Mouse (Mus musculus): ENCODE measurements around the gene Cyfip2. TPM values are rescaled to one million over a fixed set of nuclear protein-coding genes. Genes with fewer than 3 reads are reported as not detected.

The Cyfip2 gene
- polyA plus RNA-seq, 1 experiment from 2014 or later: 14.7 TPM

DNA sequence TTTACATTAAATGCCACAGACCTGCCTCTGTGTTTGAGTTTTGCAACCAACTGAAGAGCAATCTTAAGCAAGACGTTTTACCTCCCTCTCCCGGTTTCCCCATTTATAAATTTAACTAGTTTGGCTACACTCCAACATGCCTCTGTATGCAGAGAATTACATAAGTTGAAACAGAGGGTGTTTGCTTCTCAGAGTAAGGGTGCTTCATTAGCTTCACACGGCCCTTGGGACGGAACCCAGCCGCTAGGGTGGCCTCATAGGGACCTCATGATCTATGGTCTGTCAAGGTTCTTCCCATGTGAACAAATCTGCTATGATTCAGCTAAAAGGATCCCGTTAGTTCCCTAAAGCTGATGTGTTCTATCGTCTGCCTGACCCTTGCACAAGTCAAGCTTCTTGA, 1.9 kb upstream of the Cyfip2 start:
- H3K36me3 ChIP-seq: no peaks in the 10 kb centered on the region
- H3K27ac ChIP-seq: no peak overlapping the region
- peaks cover 31% of the 10 kb centered on the region for H3K4me1 ChIP-seq
- DNase-seq (ENCODE audit: low spot score): no peak
- 83% methylated on average over 7 of the region's 7 CpGs for WGBS
- H3K27me3 ChIP-seq (ENCODE audit: low read depth, poor library complexity, severe bottlenecking): peaks cover 22% of the 10 kb centered on the region
- no peaks in the 10 kb centered on the region for H3K9me3 ChIP-seq (replicated peaks)
- H3K4me3 ChIP-seq: no peak overlapping the region

GRCm38 (mm10) chr11:46313851-46314250, 1.2 kb upstream of the Cyfip2 start:
- 88% methylated on average over 6 of the region's 6 CpGs for WGBS
- H3K36me3 ChIP-seq: no peaks in the 10 kb centered on the region

DNA sequence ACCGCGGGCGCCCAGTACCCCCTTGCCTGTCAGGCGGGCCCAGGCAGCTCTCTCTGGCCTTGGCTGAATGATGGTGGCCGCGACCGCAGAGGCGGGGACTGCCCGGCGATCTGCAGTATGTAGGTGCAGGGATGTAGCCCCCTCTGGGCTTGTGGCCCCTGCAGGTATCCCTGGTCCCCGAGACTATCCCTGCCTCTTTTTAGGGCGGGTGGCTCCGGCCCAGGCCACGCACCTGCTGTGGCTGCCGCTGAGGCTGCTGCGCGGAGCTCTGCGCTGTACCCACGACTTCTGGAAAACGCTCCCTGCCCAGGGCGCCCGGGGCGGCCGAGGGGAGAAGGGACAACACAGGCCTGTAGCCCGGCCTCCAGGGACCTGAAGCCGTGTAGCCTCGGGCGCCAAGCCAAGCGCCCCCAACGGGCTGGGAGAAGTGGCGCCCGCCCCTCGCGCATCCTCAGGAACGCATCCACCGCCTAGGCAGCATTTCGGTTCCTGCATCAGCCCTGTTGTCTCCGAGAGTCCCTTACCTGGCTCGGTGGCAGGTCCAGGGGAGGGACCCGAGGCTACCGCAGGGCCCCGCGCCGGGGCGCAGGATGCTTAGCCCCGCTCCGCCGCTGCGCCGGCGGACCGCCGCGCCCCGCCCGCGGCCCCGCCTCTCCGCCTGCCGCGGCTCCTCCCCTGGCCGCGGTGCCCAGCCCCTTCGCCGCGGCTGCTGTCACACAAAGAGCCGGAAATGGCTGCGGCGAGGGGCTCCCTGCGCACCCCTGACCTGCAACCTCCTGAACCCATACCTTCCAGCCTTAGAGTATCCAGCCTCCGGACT, 746 bp downstream of the Cyfip2 start:
- under 1% methylated on average over 68 of the region's 71 CpGs for WGBS
- peaks cover 36% of the 10 kb centered on the region for H3K4me1 ChIP-seq

More at GRCm38 (mm10) chr11:46313851-46314250, 1.2 kb upstream of the Cyfip2 start:
- no peak for DNase-seq (ENCODE audit: low spot score)
- Histone ChIP-seq H3K27me3 (ENCODE audit: low read depth, poor library complexity, severe bottlenecking) (peaks cover 22% of the 10 kb centered on the region), H3K9me3 (replicated peaks) (no peaks in the 10 kb centered on the region), H3K4me3 (no peak overlapping the region), H3K4me1 (peaks cover 36% of the 10 kb centered on the region), H3K27ac (no peak overlapping the region)

DNA sequence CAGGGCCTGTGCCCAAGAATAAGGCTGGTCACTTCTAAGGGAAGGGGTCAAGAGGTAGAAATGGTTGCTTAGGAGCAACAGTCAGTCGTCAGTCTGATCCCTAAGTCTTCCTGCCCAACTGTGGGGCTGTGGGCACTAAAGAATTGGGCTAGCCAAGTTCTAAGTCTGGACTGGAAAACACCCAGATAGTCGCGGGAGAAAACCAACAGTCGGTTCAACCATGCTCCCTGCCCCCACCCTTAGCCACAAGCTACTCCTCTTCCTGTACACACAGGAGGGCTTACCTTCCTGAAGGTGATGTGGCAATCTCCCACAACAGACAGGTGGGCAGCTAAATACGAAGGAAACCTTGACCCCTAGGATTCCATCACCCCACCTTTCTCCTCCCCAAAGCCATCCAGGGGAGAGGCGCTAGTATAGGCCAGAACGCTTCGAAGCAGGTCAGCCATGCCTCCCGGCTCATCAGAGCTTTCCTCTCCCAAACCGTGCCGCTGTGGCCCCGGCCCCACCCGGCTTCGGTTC, 1.4 kb downstream of the Cyfip2 start:
- Histone ChIP-seq H3K27ac (peak overlapping the region; percentile 78), H3K4me3 (peak overlapping the region; percentile 85), H3K9me3 (replicated peaks) (no peaks in the 10 kb centered on the region), H3K27me3 (ENCODE audit: low read depth, poor library complexity, severe bottlenecking) (peaks cover 22% of the 10 kb centered on the region), H3K36me3 (no peaks in the 10 kb centered on the region), H3K4me1 (peaks cover 36% of the 10 kb centered on the region)
- 10% methylated on average over 14 of the region's 14 CpGs for WGBS
- no peak for DNase-seq (ENCODE audit: low spot score)

More for the DNA sequence above, 746 bp downstream of the Cyfip2 start:
- peak; percentile 74 for DNase-seq (ENCODE audit: low spot score)
- peak overlapping the region; percentile 85 for H3K4me3 ChIP-seq
- peaks cover 22% of the 10 kb centered on the region for H3K27me3 ChIP-seq (ENCODE audit: low read depth, poor library complexity, severe bottlenecking)
- H3K36me3 ChIP-seq: no peaks in the 10 kb centered on the region
- H3K9me3 ChIP-seq (replicated peaks): no peaks in the 10 kb centered on the region
- H3K27ac ChIP-seq: peak overlapping the region; percentile 78

- no peaks in the 10 kb centered on the region for H3K36me3 ChIP-seq
- H3K27ac ChIP-seq: no peak overlapping the region
- peak overlapping the region; percentile 85; the same call in 1 of the 2 replicates for H3K4me3 ChIP-seq
- peaks cover 36% of the 10 kb centered on the region for H3K4me1 ChIP-seq
- no peaks in the 10 kb centered on the region for H3K9me3 ChIP-seq (replicated peaks)
- DNase-seq (ENCODE audit: low spot score): no peak
- 80% methylated on average over 5 of the region's 5 CpGs for WGBS
- peaks cover 22% of the 10 kb centered on the region for H3K27me3 ChIP-seq (ENCODE audit: low read depth, poor library complexity, severe bottlenecking)
Observed at GRCm38 (mm10) chr11:46310647-46311063, 2.0 kb downstream of the Cyfip2 start.

GRCm38 (mm10) chr11:46309808-46310555, 2.7 kb downstream of the Cyfip2 start:
- no peak overlapping the region for H3K27ac ChIP-seq
- H3K4me1 ChIP-seq: peaks cover 39% of the 10 kb centered on the region
- no peak overlapping the region for H3K4me3 ChIP-seq
- no peak for DNase-seq (ENCODE audit: low spot score)
- H3K9me3 ChIP-seq (replicated peaks): no peaks in the 10 kb centered on the region
- 74% methylated on average over 10 of the region's 10 CpGs for WGBS
- H3K36me3 ChIP-seq: no peaks in the 10 kb centered on the region
- peaks cover 22% of the 10 kb centered on the region for H3K27me3 ChIP-seq (ENCODE audit: low read depth, poor library complexity, severe bottlenecking)

DNA sequence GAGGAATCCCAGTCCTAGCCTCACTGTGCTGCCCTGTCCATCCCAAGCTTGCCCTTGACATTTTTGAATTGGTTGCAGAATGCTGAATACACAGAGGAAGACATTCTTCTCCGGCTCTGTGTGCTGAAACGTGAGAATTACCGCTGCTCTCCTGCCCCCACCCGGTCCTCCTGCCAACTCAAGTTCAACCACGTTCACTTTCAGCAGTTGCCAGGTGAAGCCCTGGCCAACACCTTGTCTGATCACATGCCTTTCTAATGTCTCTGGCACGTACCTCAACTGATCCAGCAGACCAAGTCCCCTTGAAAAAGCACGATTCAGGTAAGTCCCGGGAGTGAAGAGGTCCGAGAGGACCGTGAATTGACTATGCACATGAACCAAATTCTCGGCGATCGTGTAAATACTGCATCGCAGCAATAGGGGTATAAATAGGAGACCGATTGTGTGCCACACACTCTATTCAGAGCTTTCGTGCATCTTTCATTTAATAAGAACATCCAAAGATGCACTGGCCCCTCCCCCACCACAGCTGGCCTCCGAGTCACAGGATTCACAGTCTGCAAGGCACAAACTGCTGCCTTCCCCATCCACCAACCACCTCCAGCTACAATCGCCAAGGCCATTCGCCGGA, 3.4 kb downstream of the Cyfip2 start:
- 88% methylated on average over 20 of the region's 20 CpGs for WGBS
- no peak overlapping the region for H3K27ac ChIP-seq
- H3K9me3 ChIP-seq (replicated peaks): no peaks in the 10 kb centered on the region
- no peaks in the 10 kb centered on the region for H3K36me3 ChIP-seq
- H3K4me3 ChIP-seq: no peak overlapping the region
- H3K4me1 ChIP-seq: peaks cover 45% of the 10 kb centered on the region
- DNase-seq (ENCODE audit: low spot score): no peak
- H3K27me3 ChIP-seq (ENCODE audit: low read depth, poor library complexity, severe bottlenecking): peaks cover 18% of the 10 kb centered on the region

DNA sequence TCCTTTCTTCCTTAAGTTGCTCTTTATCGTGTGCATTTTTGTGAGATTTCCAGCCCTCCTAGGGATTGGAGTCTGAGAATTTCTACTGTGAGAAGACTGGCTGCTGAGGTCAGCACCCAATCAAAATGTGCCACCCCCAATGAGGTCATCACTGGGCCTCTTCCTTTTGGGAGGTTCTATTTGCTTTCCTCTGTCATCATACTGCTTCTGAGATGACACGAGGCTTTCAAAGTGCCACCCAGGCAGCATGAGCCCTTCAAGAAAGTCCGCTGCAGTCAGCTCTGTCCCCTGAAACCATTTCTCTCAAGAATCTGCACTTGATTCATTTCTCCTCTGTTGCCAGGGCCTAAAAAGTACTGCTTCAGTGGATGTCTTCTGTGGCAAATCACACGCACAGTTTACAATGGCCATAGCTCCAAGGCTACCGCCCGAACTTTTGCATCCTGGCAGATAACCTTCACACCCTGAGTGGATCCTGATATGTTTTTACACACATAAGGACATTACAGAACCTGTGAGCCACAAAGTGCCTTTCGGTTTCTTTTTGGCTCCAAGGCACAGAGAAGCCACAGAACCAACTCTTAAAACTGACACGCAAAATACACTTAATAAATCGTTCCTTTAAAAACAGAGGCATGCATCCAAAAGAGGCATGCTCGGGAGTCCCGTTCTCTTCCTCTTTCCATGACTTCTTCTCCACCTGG, 4.2 kb downstream of the Cyfip2 start:
- Histone ChIP-seq H3K27me3 (ENCODE audit: low read depth, poor library complexity, severe bottlenecking) (peaks cover 18% of the 10 kb centered on the region), H3K9me3 (replicated peaks) (no peaks in the 10 kb centered on the region), H3K36me3 (no peaks in the 10 kb centered on the region), H3K27ac (no peak overlapping the region), H3K4me3 (no peak overlapping the region), H3K4me1 (peaks cover 45% of the 10 kb centered on the region)
- WGBS: 92% methylated on average over 11 of the region's 11 CpGs
- no peak for DNase-seq (ENCODE audit: low spot score)

- Histone ChIP-seq H3K4me3 (no peak overlapping the region), H3K27ac (no peak overlapping the region), H3K36me3 (no peaks in the 10 kb centered on the region), H3K27me3 (ENCODE audit: low read depth, poor library complexity, severe bottlenecking) (peaks cover 18% of the 10 kb centered on the region), H3K4me1 (peaks cover 43% of the 10 kb centered on the region), H3K9me3 (replicated peaks) (no peaks in the 10 kb centered on the region)
- 88% methylated on average over 7 of the region's 7 CpGs for WGBS
- DNase-seq (ENCODE audit: low spot score): no peak
Observed at GRCm38 (mm10) chr11:46307768-46308167, 4.9 kb downstream of the Cyfip2 start.

GRCm38 (mm10) chr11:46306776-46307175, 5.9 kb downstream of the Cyfip2 start:
- H3K27ac ChIP-seq: no peak overlapping the region
- DNase-seq (ENCODE audit: low spot score): no peak
- H3K27me3 ChIP-seq (ENCODE audit: low read depth, poor library complexity, severe bottlenecking): peaks cover 18% of the 10 kb centered on the region
- no peaks in the 10 kb centered on the region for H3K36me3 ChIP-seq
- WGBS: 91% methylated on average over 7 of the region's 7 CpGs
- H3K4me1 ChIP-seq: peaks cover 34% of the 10 kb centered on the region
- no peak overlapping the region for H3K4me3 ChIP-seq
- H3K9me3 ChIP-seq (replicated peaks): no peaks in the 10 kb centered on the region

DNA sequence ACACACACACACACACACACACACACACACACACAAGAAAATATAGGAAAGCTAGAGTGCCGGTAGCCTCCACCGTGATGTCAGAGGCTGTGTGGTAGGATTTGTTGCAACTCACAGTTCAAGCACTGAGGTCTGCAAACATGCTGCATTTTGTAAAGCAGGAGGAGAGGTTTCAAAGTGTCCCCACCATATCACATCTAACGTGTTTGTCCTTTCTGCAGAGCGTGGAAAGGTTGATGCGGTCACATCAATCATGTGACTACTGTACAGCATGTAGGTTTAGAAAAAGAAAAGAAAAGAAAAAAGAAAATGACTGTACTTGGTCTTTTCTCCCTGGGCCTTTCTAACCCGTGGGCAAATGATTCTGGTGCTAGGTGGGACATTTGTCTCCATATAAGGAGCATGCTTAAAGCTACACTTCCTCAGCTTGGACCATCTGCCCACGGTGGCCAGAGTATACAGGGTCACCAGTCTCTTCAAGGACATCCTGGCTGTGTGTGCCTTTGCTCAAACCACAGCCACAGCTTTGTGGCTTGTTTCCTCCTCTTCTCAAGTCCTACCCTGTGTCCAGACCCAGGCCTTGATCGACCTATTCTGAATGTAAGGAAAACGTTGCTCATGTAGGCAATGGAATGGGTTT, 6.7 kb downstream of the Cyfip2 start:
- DNase-seq (ENCODE audit: low spot score): no peak
- Histone ChIP-seq H3K27ac (no peak overlapping the region), H3K9me3 (replicated peaks) (no peaks in the 10 kb centered on the region), H3K27me3 (ENCODE audit: low read depth, poor library complexity, severe bottlenecking) (peaks cover 10% of the 10 kb centered on the region), H3K4me1 (peaks cover 27% of the 10 kb centered on the region), H3K36me3 (no peaks in the 10 kb centered on the region), H3K4me3 (no peak overlapping the region)
- 85% methylated on average over 9 of the region's 9 CpGs for WGBS

Data from limb, embryonic 10.5 days (tissue).